Mouse (Mus musculus) urinary bladder, postnatal 25 days (tissue): ENCODE measurements around the gene Otub2.

Source experiments
- DNase-seq: peaks from one replicate; pipeline ENCODE4 v3.0.0; 2022; ENCODE audit warnings: low spot score

The Otub2 gene

GRCm38 (mm10) chr12:103371711-103372110, 16.8 kb upstream of the Otub2 start:
- peak; percentile 41 for DNase-seq

GRCm38 (mm10) chr12:103373530-103374236, 14.8 kb upstream of the Otub2 start:
- DNase-seq, result no peak

- no peak for DNase-seq
Observed at GRCm38 (mm10) chr12:103376124-103376523, 12.4 kb upstream of the Otub2 start.

GRCm38 (mm10) chr12:103376774-103377173, 11.7 kb upstream of the Otub2 start:
- no peak for DNase-seq

- DNase-seq, result no peak
Observed at GRCm38 (mm10) chr12:103380226-103380625, 8.3 kb upstream of the Otub2 start.

- DNase-seq, result no peak
Observed at GRCm38 (mm10) chr12:103389348-103389727, 856 bp downstream of the Otub2 start.

- no peak for DNase-seq
Observed at GRCm38 (mm10) chr12:103389982-103390381, 1.5 kb downstream of the Otub2 start.

GRCm38 (mm10) chr12:103391098-103391497, 2.6 kb downstream of the Otub2 start:
- no peak for DNase-seq

- DNase-seq, result no peak
Observed at GRCm38 (mm10) chr12:103393528-103393927, 5.0 kb downstream of the Otub2 start.

- peak; percentile 45 for DNase-seq
Observed at GRCm38 (mm10) chr12:103395486-103396275, 7.2 kb downstream of the Otub2 start.

GRCm38 (mm10) chr12:103396751-103397150, 8.3 kb downstream of the Otub2 start:
- DNase-seq, result no peak

GRCm38 (mm10) chr12:103404131-103404530, 15.6 kb downstream of the Otub2 start:
- no peak for DNase-seq

- no peak for DNase-seq
Observed at GRCm38 (mm10) chr12:103407720-103408119, 19.2 kb downstream of the Otub2 start, which contains the start of gene 9330161L09Rik. TSS of gene 9330161L09Rik (minus strand) at chr12:103407820.

- DNase-seq, result no peak
Observed at GRCm38 (mm10) chr12:103408144-103408543, 19.7 kb downstream of the Otub2 start.

GRCm38 (mm10) chr12:103425016-103425728, 36.7 kb downstream of the Otub2 start:
- no peak for DNase-seq

GRCm38 (mm10) chr12:103425729-103426470, 37.4 kb downstream of the Otub2 start, which contains the start of gene Ddx24:
TSS of gene Ddx24 (minus strand) at chr12:103425830.
- peak; percentile 93 for DNase-seq

GRCm38 (mm10) chr12:103426710-103427109, 38.2 kb downstream of the Otub2 start:
- DNase-seq, result no peak

GRCm38 (mm10) chr12:103433430-103433829, 44.9 kb downstream of the Otub2 start:
- DNase-seq, result no peak

GRCm38 (mm10) chr12:103433986-103434731, 45.7 kb downstream of the Otub2 start, which contains the start of gene Ifi27:
TSS of gene Ifi27 (plus strand) at chr12:103434211.
- DNase-seq, result peak; percentile 41

- no peak for DNase-seq
Observed at GRCm38 (mm10) chr12:103434861-103435260, 46.4 kb downstream of the Otub2 start.

GRCm38 (mm10) chr12:103437601-103438000, 49.1 kb downstream of the Otub2 start:
- DNase-seq, result no peak
